Mouse (Mus musculus): Measurements from ENCODE around the gene Morf4l1. TPM values are rescaled to one million over a fixed set of nuclear protein-coding genes. Genes with fewer than 3 reads are reported as not detected.
"Not testable (repeated sequence)": the region's sequence is repeated elsewhere in the genome, so short reads cannot be mapped to it uniquely, and the experiment has no call there.

Gene Morf4l1
- total RNA-seq, 2 experiments from 2014 or later: 441 to 446 TPM

DNA sequence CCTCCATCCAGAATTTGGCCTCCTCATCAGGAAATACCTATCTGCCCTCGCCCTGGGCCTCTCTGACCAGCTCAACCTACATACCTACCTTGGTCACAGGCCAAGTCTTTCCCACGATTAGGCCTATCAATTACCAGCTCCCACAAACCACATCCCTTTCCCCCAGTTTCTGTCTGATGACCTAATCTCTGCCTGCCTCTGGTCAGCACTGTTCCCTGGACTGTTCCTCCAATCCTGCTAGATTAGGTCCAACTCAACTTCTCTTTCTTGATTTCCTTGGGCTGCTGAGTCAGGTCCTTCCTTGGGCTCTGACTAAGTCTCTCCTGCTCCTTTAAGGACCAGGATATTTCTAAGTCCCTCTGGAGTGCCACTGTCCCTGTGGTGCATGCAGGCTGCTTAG is 47.2 kb downstream of the Morf4l1 start:
- no peak for DNase-seq (ENCODE audit: low spot score in 2 of 2)

DNA sequence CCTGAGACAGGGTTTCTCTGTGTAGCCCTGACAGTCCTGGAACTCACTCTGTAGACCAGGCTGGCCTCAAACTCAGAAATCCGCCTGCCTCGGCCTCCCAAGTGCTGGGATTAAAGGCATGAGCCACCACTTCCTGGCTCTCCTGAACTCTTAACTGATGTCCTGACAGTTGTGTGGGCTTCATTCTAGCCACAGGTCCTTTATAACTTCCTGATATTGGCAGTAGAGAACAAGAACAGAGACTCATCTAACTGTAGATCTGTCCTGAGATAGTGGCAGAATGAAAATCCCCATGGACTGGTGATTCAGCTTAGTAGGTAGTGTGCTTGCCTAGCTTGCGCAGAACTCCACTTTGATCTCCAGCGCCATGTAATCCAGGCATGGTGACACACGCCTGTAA is 53.6 kb downstream of the Morf4l1 start:
- not testable (repeated sequence) for DNase-seq (ENCODE audit: low spot score in 2 of 2)

DNA sequence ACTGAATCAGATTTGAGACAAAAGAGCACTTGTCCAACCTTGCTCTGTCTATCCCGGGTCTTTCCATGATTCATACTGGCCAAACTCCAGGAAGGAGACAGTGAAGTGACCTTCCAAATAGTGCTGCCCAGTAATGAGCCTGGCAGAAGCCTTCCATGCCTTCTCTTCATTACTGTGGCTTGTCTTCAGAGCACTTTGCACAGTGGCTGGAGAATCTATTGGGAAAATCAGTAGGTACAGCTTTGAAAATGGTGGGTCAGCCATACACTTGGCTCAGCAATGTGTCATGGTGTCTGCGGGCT is 54.0 kb downstream of the Morf4l1 start:
- no peak for DNase-seq (ENCODE audit: low spot score in 2 of 2)

DNA sequence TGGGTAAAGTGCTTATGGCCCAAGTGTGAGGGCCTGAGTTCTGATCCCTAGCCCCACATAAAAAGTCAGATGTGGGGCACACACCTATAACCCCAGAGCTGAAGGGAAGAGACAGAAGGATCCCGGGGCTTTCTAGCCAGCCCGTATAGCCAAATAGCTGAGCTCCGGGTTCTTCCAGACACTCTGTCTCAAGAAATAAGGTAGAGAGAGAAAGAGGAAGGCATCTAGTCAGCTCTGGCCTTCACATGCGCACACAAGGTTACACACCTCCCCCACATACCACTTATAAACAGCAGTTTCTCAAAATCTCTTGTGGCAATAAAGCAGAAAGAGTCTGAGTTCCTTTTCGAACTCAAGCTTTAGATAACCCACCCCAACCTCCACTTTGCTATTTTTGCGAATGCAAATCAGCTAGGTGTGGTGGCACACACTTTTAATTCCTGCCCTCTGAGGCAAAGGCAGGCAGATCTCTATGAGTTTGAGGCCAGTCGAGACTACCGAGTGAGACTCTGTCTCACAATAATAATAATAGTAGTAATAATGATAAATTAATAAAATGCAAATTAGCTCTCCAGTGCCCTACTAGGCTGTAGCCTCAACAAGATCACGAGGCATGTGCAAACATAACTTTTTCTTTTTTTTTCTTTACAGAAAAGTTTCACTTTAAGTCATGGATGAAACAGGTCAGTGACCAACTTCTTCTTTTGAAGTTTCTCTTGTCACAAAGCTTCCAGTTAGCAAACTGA is 54.6 kb downstream of the Morf4l1 start:
- no peak for DNase-seq (ENCODE audit: low spot score in 2 of 2)

DNA sequence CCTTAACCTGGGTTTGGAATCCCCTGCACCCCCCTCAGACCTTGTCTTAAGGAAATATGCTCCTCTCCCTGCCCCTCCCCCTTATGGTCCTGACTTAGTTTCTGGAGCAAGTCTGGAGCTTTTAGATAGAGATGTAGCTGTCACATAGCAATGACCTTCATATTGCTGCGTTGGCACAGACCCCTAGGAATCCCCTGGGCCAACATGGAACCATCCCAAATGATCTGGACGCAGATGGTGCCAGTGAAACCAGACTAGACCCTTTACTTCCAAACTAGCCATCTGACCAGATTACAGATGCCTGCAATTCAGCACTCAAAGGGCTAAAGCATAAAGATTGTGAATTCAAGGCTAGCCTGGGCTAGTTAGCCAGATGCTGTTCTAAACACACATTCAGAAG is 57.9 kb downstream of the Morf4l1 start:
- no peak for DNase-seq (ENCODE audit: low spot score in 2 of 2)

DNA sequence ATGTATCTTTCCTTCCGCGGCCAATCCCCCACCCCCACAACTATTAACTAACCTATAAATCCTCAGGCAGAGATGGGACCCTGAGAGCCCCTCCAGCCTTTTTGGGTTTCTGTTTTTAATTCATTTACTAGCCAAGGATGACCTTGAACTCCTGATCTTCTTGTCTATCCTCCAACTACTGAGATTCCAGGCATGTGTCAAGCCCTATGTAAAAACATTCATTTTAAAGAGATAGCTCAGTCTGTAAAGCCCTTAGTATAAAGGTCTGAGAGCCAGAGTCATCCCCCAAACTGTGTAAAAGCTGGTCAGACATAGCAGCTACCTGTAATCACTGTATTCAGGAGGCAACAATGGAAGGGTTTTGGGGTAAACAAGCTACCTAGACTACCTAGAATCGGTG is 58.7 kb downstream of the Morf4l1 start:
- DNase-seq (ENCODE audit: low spot score in 2 of 2): no peak

DNA sequence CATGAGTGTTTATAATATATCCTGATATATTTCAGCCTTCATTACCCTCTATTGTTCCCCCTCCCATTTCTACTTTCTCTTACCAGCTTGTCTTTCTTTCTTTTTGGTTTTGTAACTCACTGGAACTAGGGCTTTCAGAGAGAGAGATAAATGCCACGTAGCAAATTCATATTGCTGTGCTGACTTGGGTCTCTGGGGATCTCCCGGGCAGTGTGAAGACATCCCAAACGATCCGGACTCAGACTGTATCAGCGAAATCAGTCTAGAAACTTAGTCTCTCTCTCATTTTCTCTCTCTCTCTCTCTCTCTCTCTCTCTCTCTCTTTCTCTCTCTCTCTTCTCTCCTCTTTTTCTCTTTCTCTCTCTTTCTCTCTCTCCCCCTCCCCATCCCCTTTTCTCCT is 59.2 kb downstream of the Morf4l1 start:
- no peak for DNase-seq (ENCODE audit: low spot score in 2 of 2)

DNA sequence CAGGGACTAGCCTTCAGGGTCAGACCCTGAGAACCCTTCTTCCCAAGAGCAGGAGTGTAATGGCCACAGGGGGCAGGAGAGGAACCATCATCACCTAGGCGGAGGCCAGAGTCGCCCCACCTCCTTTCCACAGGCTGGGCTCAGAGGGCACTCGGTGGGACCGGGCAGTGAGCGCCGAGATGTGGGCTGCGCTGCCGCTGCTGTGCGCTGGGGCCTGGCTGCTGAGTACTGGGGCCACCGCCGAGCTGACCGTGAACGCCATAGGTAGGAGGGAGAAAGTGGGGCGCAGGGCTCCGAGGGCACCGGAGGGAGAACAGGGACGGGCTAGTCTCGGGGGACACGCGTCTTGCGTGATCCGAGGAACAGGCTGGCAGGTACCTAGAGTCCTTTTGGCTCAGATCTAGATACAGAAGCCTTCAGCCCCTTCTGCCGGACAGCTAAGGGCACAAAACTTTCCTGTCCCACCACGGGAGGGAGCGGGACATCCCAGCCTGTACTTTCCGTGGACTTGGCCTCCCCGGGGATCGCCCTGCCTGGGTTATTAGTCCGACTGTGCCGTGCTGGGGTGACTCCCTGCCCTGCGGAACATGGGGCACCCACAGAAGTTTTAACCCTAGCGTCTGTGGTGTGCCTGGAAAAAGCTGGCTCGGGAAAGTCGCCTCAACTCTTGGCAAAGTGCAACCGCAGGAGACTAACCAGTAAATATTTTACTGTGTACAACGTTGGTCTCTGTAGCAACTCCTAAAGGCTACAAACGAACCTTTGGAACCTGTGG is 60.0 kb downstream of the Morf4l1 start:
- DNase-seq (ENCODE audit: low spot score in 2 of 2): no peak

DNA sequence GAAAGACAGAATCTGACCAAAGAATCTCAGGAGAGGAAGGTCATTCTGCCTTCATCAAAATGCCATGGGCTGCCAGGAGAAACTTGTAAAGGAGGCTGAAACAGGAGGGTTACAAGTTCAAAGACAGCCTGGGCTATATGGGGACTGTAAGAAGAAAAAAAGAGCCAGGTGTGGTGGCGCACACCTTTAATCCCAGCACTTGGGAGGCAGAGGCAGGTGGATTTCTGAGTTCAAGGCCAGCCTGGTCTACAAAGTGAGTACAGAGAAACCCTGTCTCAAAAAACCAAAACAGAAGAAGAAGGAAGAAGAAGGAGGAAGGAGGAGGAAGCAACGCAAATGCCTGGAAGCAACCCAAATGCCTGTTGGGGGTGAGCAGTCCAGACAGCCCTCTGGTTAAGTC is 60.7 kb downstream of the Morf4l1 start, which contains the start of gene Ctsh:
Ctsh (plus strand) TSS at position 301 of the 400 bp plus-strand sequence.
- no peak for DNase-seq (ENCODE audit: low spot score in 2 of 2)

DNA sequence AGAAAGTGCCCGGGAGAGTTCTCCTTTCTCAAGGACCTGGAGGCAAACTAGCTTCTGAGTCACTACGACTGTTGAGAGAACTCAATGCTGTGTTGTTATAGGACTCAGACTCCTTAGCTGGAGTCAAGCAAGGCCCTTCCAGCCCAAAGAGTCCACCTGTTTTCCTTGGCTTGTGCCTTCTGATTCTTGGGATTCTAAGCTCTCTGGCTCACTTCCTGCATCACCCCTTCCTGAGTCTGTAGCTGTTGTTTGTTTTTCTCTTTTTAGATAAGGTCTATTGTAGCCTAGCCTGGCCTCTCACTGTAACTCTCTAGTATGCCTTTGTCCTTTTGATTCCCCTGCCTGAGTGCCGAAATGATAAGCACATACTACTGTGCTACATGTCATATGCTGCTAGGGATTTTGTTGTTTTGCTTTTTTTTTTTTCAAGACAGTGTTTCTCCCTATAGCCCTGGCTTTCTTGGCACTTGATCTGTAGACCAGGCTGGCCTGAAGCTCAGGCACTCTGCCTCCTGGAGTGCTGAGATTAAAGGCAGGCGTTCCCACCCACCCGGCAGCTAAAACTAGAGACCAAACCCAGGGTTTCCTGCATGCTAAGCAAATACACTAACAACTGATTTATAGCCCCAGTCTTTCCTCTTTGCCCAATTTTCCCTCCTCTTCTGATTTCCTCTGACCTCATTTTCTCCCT is 66.5 kb downstream of the Morf4l1 start:
- no peak for DNase-seq (ENCODE audit: low spot score in 2 of 2)

DNA sequence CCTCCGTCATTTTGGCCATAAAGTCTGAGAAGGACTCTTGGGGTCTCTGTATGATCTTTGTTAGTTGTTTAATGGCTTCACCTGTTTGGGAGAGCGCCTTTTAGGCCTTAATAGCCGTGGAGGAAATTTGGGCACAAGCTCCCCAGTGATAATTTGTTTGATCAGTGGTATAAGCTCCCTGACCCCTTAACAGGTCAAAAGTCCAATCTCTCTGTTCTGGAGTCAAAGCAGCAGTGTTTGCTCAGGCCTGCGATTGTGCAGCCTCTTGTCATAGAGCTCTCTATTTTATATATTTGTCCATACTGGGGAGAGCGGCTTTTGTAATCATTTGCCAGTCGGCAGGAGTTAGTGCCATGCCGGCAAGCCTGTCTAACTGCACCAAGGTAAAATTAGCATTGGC is 69.4 kb downstream of the Morf4l1 start:
- DNase-seq (ENCODE audit: low spot score in 2 of 2): no peak

DNA sequence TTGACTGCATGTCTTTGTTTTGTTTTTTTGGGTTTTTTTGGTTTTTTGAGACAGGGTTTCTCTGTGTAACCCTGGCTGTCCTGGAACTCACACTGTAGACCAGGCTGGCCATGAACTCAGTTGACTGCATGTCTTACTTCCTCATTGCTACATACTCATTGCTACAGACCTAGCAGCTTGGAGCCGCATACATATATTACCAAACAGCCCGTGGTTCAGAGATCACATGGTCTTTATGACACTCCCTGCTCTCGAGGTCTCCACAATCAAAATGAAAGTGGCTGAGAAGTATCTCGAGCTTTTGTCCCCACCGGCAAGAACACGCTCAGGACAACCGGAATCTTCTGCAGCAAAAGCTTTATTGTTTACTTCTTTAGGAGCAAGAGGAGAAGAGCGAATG is 71.7 kb downstream of the Morf4l1 start:
- DNase-seq (ENCODE audit: low spot score in 2 of 2): not testable (repeated sequence)

Other genes starting within 250 kb of the Morf4l1 start
- 100 to 1,000 TPM; 523 to 556 TPM for gene Rasgrf1, start 204.9 kb downstream of the Morf4l1 start, total RNA-seq (2021)
- gene Ctsh, start 60.6 kb downstream of the Morf4l1 start, total RNA-seq (2021): 10 to 100 TPM; 13.5 to 15.9 TPM
- under 1 TPM; 0.32 to 0.36 TPM for gene Adamts7, start 48.3 kb upstream of the Morf4l1 start, total RNA-seq (2021)
- 10 to 100 TPM in 1 of 2 experiments, 1 to 10 TPM in 1; 9.1 to 13.5 TPM for gene Tbc1d2b, start 156.0 kb upstream of the Morf4l1 start, total RNA-seq (2021)

Measured in layer of hippocampus, adult 18-20 months (tissue).